Mouse (Mus musculus) forebrain, embryonic 16.5 days (tissue): ENCODE results near the gene Dld. TPM values are rescaled to one million over a fixed set of nuclear protein-coding genes. Genes with fewer than 3 reads are reported as not detected.

Experiments used
- ATAC-seq: fragments of 200-750 bp; cut with Nextera tagmentation; 2 replicates; pipeline ENCODE4 v1.8.0; 2017; ENCODE audit warnings: mild to moderate bottlenecking, moderate library complexity
- H3K27ac ChIP-seq: fragments of 300-500 bp; sonication (generic); 2 replicates; pipeline ENCODE4 v1.5.1; 2014; ENCODE audit warnings: low read length, control low read depth
- H3K27me3 ChIP-seq: fragments of 300-500 bp; sonication (generic); replicated peaks from 2 replicates; pipeline ENCODE4 v1.6.1; 2014; ENCODE audit warnings: low read length; ENCODE audit not compliant: control insufficient read depth, insufficient read depth
- H3K36me3 ChIP-seq: fragments of 300-500 bp; sonication (generic); 2 replicates; pipeline ENCODE4 v1.6.1; 2014; ENCODE audit not compliant: control insufficient read depth, insufficient read depth
- H3K4me1 ChIP-seq: fragments of 300-500 bp; sonication (generic); replicated peaks from 2 replicates; pipeline ENCODE4 v1.6.1; 2014; ENCODE audit warnings: low read length; ENCODE audit not compliant: control insufficient read depth, insufficient read depth
- H3K4me2 ChIP-seq: fragments of 300-500 bp; sonication (generic); 2 replicates; pipeline ENCODE4 v1.6.1; 2014; ENCODE audit warnings: mild to moderate bottlenecking, low read length, control low read depth
- H3K4me3 ChIP-seq: fragments of 300-500 bp; sonication (generic); replicated peaks from 2 replicates; pipeline ENCODE4 v1.5.1; 2014; ENCODE audit warnings: mild to moderate bottlenecking, low read length, control low read depth
- H3K9ac ChIP-seq: fragments of 300-500 bp; sonication (generic); replicated peaks from 2 replicates; pipeline ENCODE4 v1.6.1; 2014; ENCODE audit warnings: low read depth, low read length, control low read depth
- H3K9me3 ChIP-seq: fragments of 300-500 bp; sonication (generic); 2 replicates; pipeline ENCODE4 v1.6.1; 2016; ENCODE audit warnings: low read length; ENCODE audit not compliant: control insufficient read depth
- WGBS: fragments of 180-500 bp; shearing (Covaris S2); extraction: QIAGEN DNeasy Blood & Tissue Kit; methylation state at CpG from one replicate; pipeline ENCODE4 v1.1.7; 2014; 5-methylcytosine and 5-hydroxymethylcytosine counted together
- polyA plus RNA-seq: library from polyadenylated mRNA; unstranded; fragments of >200 nt; fragmentation: Nextera tagmentation; extraction: Ambion mirVana; gene quantifications from 2 replicates; pipeline ENCODE4 v1.2.1, GENCODE M21; 2015

Dld gene
- polyA plus RNA-seq, 1 experiment from 2014 or later, result 121 TPM

GRCm38 (mm10) chr12:31293361-31294142, 57.7 kb downstream of the Dld start:
- no peak overlapping the region for H3K4me3 ChIP-seq
- no peak for ATAC-seq
- no peaks in the 10 kb centered on the region for H3K9me3 ChIP-seq
- H3K4me2 ChIP-seq, result no peak overlapping the region
- peaks cover 5% of the 10 kb centered on the region; the same call in 1 of the 2 replicates for H3K36me3 ChIP-seq
- no peaks in the 10 kb centered on the region for H3K4me1 ChIP-seq
- no peak overlapping the region for H3K27ac ChIP-seq
- H3K27me3 ChIP-seq, result no peaks in the 10 kb centered on the region
- WGBS, result 75% methylated on average over 15 of the region's 15 CpGs
- no peak overlapping the region for H3K9ac ChIP-seq

GRCm38 (mm10) chr12:31290951-31291350, 60.3 kb downstream of the Dld start:
- Histone ChIP-seq H3K9me3 (no peaks in the 10 kb centered on the region), H3K4me3 (no peak overlapping the region), H3K9ac (no peak overlapping the region), H3K4me1 (no peaks in the 10 kb centered on the region), H3K27me3 (no peaks in the 10 kb centered on the region), H3K27ac (no peak overlapping the region), H3K36me3 (peaks cover 5% of the 10 kb centered on the region; the same call in 1 of the 2 replicates), H3K4me2 (no peak overlapping the region)
- no peak for ATAC-seq
- WGBS, result 68% methylated on average over 3 of the region's 3 CpGs

GRCm38 (mm10) chr12:31289046-31289445, 62.2 kb downstream of the Dld start:
- Histone ChIP-seq H3K27me3 (no peaks in the 10 kb centered on the region), H3K9me3 (no peaks in the 10 kb centered on the region), H3K4me2 (no peak overlapping the region), H3K36me3 (peaks cover 5% of the 10 kb centered on the region; the same call in 1 of the 2 replicates), H3K4me1 (no peaks in the 10 kb centered on the region), H3K27ac (no peak overlapping the region), H3K9ac (no peak overlapping the region), H3K4me3 (no peak overlapping the region)
- whole genome bisulfite sequencing, result 81% methylated on average over 10 of the region's 10 CpGs
- no peak for ATAC-seq

GRCm38 (mm10) chr12:31283617-31284136, 67.6 kb downstream of the Dld start:
- no peaks in the 10 kb centered on the region for H3K9me3 ChIP-seq
- no peak overlapping the region for H3K4me2 ChIP-seq
- 0 out of 2 replicates have a peak, but pooled peaks cover 5% of the 10 kb centered on the region for H3K4me1 ChIP-seq
- no peaks in the 10 kb centered on the region for H3K36me3 ChIP-seq
- no peak overlapping the region for H3K27ac ChIP-seq
- no peaks in the 10 kb centered on the region for H3K27me3 ChIP-seq
- H3K9ac ChIP-seq, result no peak overlapping the region
- ATAC-seq, result no peak
- H3K4me3 ChIP-seq, result no peak overlapping the region
- WGBS, result 64% methylated on average over 4 of the region's 4 CpGs

- 74% methylated on average over 4 of the region's 4 CpGs for WGBS
- no peak overlapping the region for H3K4me3 ChIP-seq
- H3K27ac ChIP-seq, result no peak overlapping the region
- H3K36me3 ChIP-seq, result no peaks in the 10 kb centered on the region
- H3K9ac ChIP-seq, result no peak overlapping the region
- H3K4me2 ChIP-seq, result no peak overlapping the region
- H3K9me3 ChIP-seq, result no peaks in the 10 kb centered on the region
- no peak for ATAC-seq
- 0 out of 2 replicates have a peak, but pooled peaks cover 5% of the 10 kb centered on the region for H3K4me1 ChIP-seq
- H3K27me3 ChIP-seq, result no peaks in the 10 kb centered on the region
These were observed 68.1 kb downstream of the Dld start for GRCm38 (mm10) chr12:31283131-31283530.

GRCm38 (mm10) chr12:31282241-31282640, 69.0 kb downstream of the Dld start:
- 89% methylated on average over 5 of the region's 5 CpGs for WGBS
- no peaks in the 10 kb centered on the region for H3K9me3 ChIP-seq

More at GRCm38 (mm10) chr12:31282241-31282640, 69.0 kb downstream of the Dld start:
- Histone ChIP-seq H3K27ac (no peak overlapping the region), H3K9ac (no peak overlapping the region), H3K4me1 (0 out of 2 replicates have a peak, but pooled peaks cover 5% of the 10 kb centered on the region), H3K36me3 (no peaks in the 10 kb centered on the region), H3K27me3 (no peaks in the 10 kb centered on the region), H3K4me2 (no peak overlapping the region), H3K4me3 (no peak overlapping the region)
- no peak for ATAC-seq

Other genes with a start within 250 kb of the Dld start
- gene Gm6993, start 110.7 kb downstream of the Dld start, polyA plus RNA-seq, result not detected in 2 replicates
- 21.5 and 25.5 TPM in 2 replicates for gene Lamb1, start 86.2 kb downstream of the Dld start, polyA plus RNA-seq
- gene Slc26a3, start 39.4 kb upstream of the Dld start, polyA plus RNA-seq, result 0.11 TPM in 1 of 2 replicates, not detected in the other
- gene Cbll1, start 148.2 kb upstream of the Dld start, polyA plus RNA-seq, result 15.9 and 16.0 TPM in 2 replicates
- gene Slc26a4, start 208.5 kb upstream of the Dld start, polyA plus RNA-seq, result 0.26 TPM in 1 of 2 replicates, not detected in the other